Mouse (Mus musculus) left cerebral cortex, adult 2 months (tissue): ENCODE data around the gene Grk6. TPM values are rescaled to one million over a fixed set of nuclear protein-coding genes. Genes with fewer than 3 reads are reported as not detected.

ENCODE experiments used
- DNase-seq, 2 experiments: peaks; one replicate each; pipeline ENCODE4 v3.0.0; 2021 to 2022; ENCODE audit warnings: low spot score in 2 of 2, mixed read lengths in 1 of 2; ENCODE audit errors: extremely low spot score in 1 of 2
- H3K27ac ChIP-seq: fragments of 200-600 bp; 2 replicates; pipeline ENCODE4 v1.8.1; 2022
- H3K4me3 ChIP-seq: fragments of 200-600 bp; 2 replicates; pipeline ENCODE4 v1.8.1; 2022
- CTCF ChIP-seq: fragments of 200-600 bp; IDR thresholded peaks from 2 replicates; pipeline ENCODE4 v1.8.1; 2022; ENCODE audit warnings: antibody characterized with exemption, mild to moderate bottlenecking, moderate library complexity
- intact Hi-C: fragments of 180-260 bp; cut with DNase I; formaldehyde crosslinking; loops from one replicate; pipeline ENCODE4 v1.15.1; 2025
- total RNA-seq, 2 experiments: library from RNA; stranded (reverse); gene quantifications; 2 replicates each; pipeline ENCODE4 v1.2.3; 2021

Gene Grk6
- total RNA-seq, 2 experiments from 2014 or later: 61.2 to 66.2 TPM

DNA sequence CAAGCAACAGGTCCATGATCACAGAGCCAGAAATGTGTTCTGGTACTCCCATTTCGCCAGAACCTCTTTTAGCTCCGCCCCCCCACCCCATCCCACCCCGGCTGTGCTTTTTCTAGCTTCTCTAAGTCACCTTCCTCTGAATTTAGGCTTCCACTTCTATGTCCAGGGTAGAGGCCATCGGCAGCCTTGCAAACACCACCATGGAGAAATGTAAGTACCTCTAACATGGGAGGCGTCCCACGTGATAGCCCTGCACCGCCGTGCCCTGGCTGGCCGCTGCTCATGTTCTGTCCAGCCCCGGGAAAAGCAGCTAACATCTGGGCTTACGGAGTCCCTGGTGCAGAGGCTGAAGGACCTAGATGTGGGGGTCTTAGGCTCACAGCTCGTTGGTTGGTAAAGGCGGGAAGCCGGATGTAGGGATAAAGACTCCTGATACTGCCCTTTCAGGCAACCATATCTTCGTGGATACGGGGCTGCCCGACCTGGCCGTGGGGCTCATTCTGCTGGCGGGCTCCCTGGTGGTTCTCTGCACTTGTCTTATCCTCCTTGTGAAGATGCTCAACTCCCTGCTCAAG lies 36.2 kb upstream of the Grk6 start:
- intact Hi-C loops: no loop called here
- TF ChIP-seq CTCF: no peak
- no peak for DNase-seq
- Histone ChIP-seq H3K27ac (no peak overlapping the region), H3K4me3 (no peak overlapping the region)

DNA sequence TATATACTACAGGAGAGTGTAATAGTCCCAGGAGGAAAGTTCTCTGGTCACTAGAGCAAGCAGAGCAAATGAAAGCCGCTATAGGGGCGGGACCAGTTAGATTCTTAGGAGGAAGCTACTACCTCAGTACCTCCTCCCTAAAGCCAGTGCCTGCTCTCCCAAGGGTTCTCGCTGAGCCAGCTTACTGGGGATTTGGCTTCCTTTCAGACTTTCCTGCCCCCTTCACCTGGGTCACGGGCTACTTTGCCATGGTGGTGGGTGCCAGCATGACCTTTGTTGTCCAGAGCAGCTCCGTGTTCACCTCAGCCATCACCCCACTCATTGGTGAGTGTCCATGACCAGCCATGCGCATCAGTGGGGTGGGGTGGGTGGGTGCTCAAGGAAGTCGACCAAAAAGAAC lies 33.0 kb upstream of the Grk6 start:
- H3K4me3 ChIP-seq: no peak overlapping the region

DNA sequence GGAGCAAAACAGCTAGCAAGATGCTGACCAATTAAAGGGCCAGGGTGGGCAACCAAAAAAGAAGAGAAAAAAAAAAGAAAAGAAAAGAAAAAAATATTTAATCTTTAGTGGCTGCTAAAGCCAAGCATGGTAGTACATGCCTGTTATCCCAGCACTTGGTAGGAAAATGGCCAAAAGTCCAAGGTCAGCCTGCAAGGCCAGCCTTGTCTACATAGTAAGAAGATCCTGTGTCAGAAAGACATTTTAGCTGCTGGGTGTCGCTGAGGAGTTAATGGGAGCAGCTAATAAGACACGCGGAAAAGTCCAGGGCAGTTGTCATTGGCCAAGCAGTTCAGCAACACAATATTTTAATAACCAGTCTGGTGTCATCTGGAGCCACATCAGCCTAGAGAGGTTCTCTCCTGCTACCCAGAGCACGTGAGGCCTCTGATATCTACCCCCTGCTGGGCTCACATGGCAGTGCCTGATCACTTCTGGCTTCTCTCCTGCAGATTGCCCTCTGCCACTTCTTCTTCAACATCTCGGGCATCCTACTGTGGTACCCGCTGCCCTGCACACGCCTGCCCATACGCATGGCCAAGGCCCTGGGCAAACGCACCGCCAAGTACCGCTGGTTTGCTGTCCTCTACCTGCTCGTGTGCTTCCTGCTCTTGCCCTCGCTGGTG lies 32.1 kb upstream of the Grk6 start:
- no peak overlapping the region for H3K4me3 ChIP-seq
- no peak for DNase-seq
- TF ChIP-seq CTCF: no peak; the same call in 1 of the 2 replicates
- intact Hi-C loops: no loop called here
- H3K27ac ChIP-seq: no peak overlapping the region

More for the DNA sequence above, 33.0 kb upstream of the Grk6 start:
- TF ChIP-seq CTCF: no peak
- DNase-seq: no peak
- intact Hi-C loops: no loop called here
- no peak overlapping the region for H3K27ac ChIP-seq

DNA sequence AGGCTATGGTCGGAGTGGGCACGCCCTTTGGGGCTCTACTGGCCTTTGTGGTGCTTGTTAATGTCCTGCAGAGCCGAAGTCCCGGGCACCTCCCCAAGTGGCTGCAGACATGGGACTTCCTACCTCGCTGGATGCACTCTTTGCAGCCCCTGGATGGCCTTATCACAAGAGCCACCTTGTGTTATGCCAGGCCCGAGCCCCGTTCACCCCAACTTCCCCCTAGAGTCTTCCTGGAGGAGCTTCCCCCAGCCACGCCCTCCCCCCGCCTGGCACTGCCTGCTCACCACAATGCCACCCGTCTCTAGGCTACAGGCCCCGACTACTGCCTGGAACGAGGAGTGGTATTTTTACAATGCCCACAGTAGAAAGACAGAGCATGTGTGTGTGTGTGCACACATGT lies 31.5 kb upstream of the Grk6 start:
- H3K4me3 ChIP-seq: no peak overlapping the region
- intact Hi-C loops: no loop called here
- no peak overlapping the region for H3K27ac ChIP-seq
- no peak for TF ChIP-seq CTCF
- no peak for DNase-seq

DNA sequence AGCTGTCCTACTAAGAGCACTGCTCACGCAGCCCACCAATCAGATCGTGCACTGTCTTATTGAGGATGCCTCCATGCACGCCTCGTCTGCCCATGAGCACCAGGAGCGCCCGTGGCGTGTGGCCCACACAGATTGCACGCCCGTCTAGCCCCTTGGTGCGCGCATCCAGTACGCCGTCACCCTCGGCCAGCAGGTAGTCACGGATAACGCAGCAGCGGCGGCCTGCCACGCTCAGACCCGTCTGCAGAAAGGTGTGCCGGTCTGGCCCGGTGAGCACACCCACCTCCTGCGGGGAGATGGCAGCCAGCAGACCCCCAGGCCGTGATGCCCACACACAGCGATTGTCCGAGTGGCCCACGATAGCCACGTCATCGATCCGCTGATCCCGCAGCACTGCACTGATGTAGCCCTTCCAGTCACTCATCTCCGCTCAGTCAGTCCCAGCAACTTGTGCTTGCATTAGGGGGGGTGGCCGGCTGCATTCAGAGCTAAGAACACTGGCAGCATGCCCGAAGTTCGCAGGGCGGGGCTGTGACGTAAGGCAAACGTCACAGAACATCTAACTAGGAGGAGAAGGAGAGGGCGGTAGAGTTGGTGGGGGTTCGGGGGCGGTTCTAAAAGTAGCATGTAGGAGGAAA lies 30.0 kb upstream of the Grk6 start, which contains the start of gene Pfn3:
TSS of gene Pfn3 (minus strand) at position 490 of the 638 bp plus-strand sequence.
- peak; percentile 78 to 82 for DNase-seq
- Histone ChIP-seq H3K4me3 (peak within 1 kb of the TSS; percentile 42), H3K27ac (peak within 1 kb of the TSS; percentile 88)
- no peak for TF ChIP-seq CTCF
- intact Hi-C loops: no loop called here

DNA sequence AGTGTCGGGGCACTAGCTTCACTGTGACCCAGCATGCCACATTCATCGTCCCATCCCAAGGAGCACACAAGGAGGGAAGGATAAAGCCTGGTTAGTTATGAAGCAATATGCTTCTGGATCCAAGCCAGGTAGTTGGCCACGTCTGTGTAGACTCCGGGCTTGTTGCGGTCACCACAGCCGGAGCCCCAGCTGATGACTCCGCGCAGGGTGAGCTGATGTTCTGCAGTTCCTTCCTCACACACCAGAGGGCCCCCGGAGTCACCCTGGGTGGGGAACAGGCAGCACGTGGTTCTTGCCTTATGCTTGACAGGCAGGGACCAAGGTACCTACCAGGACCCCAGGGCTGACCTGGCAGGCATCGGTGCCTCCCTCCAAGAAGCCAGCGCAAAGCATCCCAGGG lies 26.9 kb upstream of the Grk6 start:
- H3K4me3 ChIP-seq: no peak overlapping the region
- peak overlapping the region; percentile 4; the same call in 1 of the 2 replicates for H3K27ac ChIP-seq
- intact Hi-C loops: loop anchor here (1.0 to 2.0 kb wide), 2 partner anchors 53 to 99 kb away; no protein-coding TSS in a partner anchor
- peak; percentile 90 for TF ChIP-seq CTCF
- peak; percentile 82 to 89 for DNase-seq

DNA sequence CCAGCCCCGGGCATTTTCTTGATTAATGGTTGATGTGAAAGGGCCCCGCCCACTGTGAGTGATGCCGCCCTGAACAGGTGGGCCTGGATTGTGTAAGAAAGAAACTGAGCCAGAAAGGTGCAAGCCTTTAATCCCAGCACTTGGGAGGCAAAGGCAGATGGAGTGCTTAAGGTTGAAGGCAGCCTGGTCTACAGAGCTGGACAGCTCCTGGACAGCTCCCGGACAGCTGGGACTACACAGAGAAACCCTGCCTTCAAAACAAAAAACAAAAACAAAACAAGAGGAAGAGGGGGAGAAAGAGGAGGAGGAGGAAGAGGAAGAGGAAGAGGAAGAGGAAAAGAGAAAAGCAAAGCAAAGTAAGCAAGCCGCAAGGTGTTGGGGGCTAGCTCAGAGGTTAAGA lies 25.7 kb upstream of the Grk6 start:
- intact Hi-C loops: loop anchor here (2.0 kb wide), 1 partner anchor 98 kb away; no protein-coding TSS in a partner anchor
- no peak for DNase-seq
- no peak overlapping the region for H3K4me3 ChIP-seq
- no peak for TF ChIP-seq CTCF
- H3K27ac ChIP-seq: no peak overlapping the region

DNA sequence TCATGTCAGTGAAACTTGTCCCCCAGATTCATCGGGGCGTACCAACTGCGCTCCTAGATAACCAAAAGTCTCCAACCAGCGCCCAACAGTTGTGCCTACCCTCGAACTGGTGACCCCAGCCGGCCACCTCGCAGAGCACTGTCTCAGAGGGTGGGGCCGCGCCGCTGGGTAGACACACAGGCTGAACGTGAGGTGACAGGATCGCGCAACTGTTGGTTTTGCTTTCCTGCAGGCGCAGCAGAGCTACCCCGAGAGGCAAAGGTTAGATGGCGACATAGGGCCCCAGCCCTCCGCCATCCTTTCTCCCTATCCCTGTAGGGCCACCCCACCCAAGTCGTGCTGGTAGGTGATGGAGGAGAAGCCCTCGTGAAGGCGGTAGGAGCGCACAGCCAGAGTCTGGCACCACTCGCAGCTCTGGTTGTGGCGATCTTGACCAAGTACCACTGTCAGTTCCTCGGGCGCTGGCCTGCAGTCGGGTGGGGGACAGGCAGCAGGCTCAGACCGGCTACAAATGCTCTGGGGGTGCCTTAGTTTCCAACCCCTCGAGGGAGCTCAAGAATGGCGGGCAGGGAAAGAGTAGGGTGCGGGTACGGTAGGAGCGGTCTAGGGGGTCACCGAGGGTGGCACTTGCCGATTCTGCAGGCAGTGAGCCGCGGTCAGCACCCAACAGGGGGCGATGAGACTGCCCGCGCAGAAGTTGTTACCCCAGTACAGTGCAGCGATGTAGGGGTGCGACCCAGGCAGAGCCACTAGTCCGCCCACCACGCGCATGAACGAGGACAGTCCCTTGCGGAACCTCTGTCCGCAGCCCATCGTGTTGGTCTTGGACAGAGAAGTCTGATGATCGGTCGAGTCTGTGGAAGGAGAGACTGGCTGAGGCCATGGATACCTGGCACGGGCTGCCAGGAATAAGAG lies 24.6 kb upstream of the Grk6 start:
- H3K4me3 ChIP-seq: no peak overlapping the region
- H3K27ac ChIP-seq: no peak overlapping the region
- TF ChIP-seq CTCF: no peak
- intact Hi-C loops: no loop called here
- DNase-seq: no peak

DNA sequence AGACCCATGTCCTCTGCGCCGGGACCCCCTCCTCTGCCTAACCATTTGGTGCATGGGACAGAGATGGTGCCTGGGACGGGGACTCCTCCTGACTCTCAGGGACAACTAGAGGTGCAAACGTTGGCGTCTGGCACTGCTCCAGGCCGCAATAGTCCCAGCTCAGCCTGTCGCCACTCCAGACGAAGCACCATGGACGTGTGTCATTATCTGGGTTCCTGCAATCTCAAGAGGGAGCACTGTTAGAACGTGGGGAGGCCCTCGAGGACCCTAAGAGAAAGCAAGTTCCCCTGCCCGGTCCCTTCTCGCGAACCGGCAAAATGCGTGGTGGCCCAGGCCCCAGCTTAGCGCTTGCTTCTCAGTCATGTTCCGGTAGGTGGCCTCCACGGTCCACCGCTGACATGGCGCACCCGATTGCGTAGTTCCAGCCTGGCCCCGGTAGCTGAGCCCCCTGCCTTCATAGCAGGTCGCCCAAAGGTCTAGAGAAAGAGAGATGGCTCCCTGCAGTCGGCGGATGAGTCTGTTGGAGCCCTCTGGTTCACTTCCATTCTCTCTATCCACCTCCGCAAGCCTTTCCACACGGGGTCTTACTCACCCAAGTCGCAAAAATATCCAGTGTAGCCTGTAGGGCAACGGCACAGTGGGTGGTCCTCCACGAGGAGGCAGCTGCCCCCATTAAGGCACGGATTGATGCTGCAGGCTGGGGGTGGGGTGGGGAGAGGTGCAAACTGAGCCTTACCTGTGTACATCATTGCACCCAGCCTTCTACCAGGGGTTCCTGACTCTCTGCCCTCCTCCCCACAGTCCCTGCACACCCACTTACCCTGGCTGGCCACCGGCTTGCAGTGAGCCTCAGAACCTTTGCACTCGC lies 23.7 kb upstream of the Grk6 start:
- Histone ChIP-seq H3K27ac (no peak overlapping the region; the same call in 1 of the 2 replicates), H3K4me3 (peak overlapping the region; percentile 44)
- TF ChIP-seq CTCF: peak; percentile 74
- intact Hi-C loops: no loop called here
- peak; percentile 57 to 71 for DNase-seq

DNA sequence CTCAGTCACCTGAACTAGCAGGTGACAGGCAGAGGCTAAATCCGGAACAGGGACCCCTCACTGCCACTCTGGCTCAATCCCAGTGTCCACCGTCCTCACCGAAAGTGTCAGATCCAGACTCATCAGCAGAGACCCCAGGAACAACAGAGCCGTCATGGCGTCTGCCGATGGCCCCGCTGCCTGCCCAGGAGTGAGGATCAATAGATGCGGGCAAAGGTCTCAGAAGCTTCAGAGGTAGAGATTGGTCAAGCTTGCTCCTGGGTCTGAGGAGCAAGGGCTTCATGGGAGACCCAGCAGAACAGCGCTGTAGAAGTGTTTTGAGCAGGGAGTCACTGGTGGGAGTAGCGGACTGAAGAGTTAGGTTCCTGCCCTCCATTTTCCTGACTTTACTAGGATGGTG lies 18.3 kb upstream of the Grk6 start, which contains the start of gene F12:
TSS of gene F12 (minus strand) at position 181 of the 400 bp plus-strand sequence.
- no peak for DNase-seq
- H3K27ac ChIP-seq: no peak within 1 kb of the TSS
- H3K4me3 ChIP-seq: no peak within 1 kb of the TSS
- intact Hi-C loops: no loop called here
- no peak for TF ChIP-seq CTCF
